Mouse (Mus musculus): Measurements from ENCODE around the gene Nxph4. TPM values are rescaled to one million over a fixed set of nuclear protein-coding genes. Genes with fewer than 3 reads are reported as not detected.
A peak's percentile ranks its signal among the peaks of the same experiment; 100 is the strongest.

The Nxph4 gene
- polyA plus RNA-seq, 1 experiment from 2014 or later: 1.0 TPM

DNA sequence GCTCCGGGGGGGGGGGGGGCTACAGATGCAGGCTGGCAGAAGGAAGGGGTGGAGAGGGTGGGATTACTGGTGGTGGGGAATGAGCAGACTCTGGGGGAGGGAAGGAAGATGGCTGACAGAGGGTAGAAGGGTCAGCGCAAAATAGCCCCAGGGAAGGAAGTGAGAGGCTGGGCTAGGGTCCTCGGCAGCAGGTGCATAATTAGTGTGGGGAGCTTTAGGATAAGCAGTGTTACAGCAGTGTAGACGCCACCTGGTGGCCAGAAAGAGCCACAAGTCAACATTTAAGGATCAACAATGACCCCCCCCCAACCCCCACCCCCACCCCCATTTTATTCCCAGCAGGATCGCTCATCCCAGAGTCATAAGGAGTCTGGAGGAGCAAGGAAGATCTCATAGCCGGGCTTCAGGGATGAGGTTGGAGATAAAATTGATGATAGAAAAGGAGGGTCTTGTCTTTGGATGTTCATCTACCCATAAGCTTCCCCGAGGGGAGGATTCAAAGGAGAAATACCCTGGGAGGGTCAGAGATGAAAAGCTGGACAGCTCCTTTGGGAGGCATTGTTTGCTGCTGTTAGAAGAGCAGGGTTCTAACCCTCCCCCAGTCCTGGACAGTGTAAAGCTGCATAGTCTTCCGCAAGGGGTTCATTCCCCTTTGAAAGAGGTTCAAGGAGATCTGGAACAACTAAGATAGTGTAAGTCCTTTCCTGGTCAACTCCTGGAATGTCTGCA, 2.4 kb upstream of the Nxph4 start:
- no peak overlapping the region for H3K27ac ChIP-seq
- DNase-seq (ENCODE audit: low spot score): peak; percentile 65
- H3K36me3 ChIP-seq: peaks cover 40% of the 10 kb centered on the region
- no peaks in the 10 kb centered on the region for H3K9me3 ChIP-seq (replicated peaks)
- H3K27me3 ChIP-seq (ENCODE audit: low read depth, poor library complexity, severe bottlenecking): peaks cover 54% of the 10 kb centered on the region
- WGBS: 14% methylated on average over 8 of the region's 8 CpGs
- no peak overlapping the region; the same call in 1 of the 2 replicates for H3K4me3 ChIP-seq
- peaks cover 43% of the 10 kb centered on the region for H3K4me1 ChIP-seq

- Histone ChIP-seq H3K4me3 (peak overlapping the region; percentile 59), H3K9me3 (replicated peaks) (no peaks in the 10 kb centered on the region), H3K27ac (0 out of 2 replicates have a peak overlapping the region, but pooled peaks have one; percentile 50), H3K36me3 (peaks cover 22% of the 10 kb centered on the region), H3K27me3 (ENCODE audit: low read depth, poor library complexity, severe bottlenecking) (peaks cover 72% of the 10 kb centered on the region), H3K4me1 (peaks cover 61% of the 10 kb centered on the region)
- DNase-seq (ENCODE audit: low spot score): peak; percentile 56
- WGBS: under 1% methylated on average over 30 of the region's 30 CpGs
Observed at GRCm38 (mm10) chr10:127534929-127535384, 598 bp upstream of the Nxph4 start.

GRCm38 (mm10) chr10:127531548-127531947, 2.8 kb downstream of the Nxph4 start:
- DNase-seq (ENCODE audit: low spot score): no peak
- Histone ChIP-seq H3K9me3 (replicated peaks) (no peaks in the 10 kb centered on the region), H3K4me1 (peaks cover 81% of the 10 kb centered on the region), H3K36me3 (0 out of 2 replicates have a peak, but pooled peaks cover 4% of the 10 kb centered on the region), H3K27ac (no peak overlapping the region), H3K4me3 (peak overlapping the region; percentile 42), H3K27me3 (ENCODE audit: low read depth, poor library complexity, severe bottlenecking) (peaks cover 100% of the 10 kb centered on the region)
- WGBS: 2% methylated on average over 4 of the region's 4 CpGs

DNA sequence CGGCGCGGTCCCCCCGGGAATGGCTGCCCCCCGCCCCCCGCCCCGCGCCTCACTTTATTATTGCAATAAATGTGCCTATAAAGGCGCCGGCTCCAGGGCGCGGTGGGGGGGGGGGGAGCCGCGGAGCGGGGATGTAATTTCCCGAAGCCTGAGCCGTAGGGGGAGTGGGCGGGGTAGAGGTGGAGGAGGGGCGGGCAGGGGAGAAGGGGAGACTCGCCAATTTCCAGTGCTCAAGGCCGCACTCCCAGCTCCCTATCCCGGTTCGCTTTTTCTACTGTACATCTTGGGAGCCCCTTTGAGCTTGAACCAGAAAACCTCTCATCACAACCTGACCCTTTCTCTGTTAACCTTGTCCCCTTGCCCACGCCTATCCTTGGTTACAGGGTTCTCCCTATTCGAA, 3.4 kb downstream of the Nxph4 start:
- WGBS: under 1% methylated on average over 24 of the region's 25 CpGs
- Histone ChIP-seq H3K27me3 (ENCODE audit: low read depth, poor library complexity, severe bottlenecking) (peaks cover 100% of the 10 kb centered on the region), H3K4me3 (peak overlapping the region; percentile 42), H3K36me3 (0 out of 2 replicates have a peak, but pooled peaks cover 4% of the 10 kb centered on the region), H3K9me3 (replicated peaks) (no peaks in the 10 kb centered on the region), H3K27ac (no peak overlapping the region), H3K4me1 (peaks cover 85% of the 10 kb centered on the region)
- DNase-seq (ENCODE audit: low spot score): no peak

DNA sequence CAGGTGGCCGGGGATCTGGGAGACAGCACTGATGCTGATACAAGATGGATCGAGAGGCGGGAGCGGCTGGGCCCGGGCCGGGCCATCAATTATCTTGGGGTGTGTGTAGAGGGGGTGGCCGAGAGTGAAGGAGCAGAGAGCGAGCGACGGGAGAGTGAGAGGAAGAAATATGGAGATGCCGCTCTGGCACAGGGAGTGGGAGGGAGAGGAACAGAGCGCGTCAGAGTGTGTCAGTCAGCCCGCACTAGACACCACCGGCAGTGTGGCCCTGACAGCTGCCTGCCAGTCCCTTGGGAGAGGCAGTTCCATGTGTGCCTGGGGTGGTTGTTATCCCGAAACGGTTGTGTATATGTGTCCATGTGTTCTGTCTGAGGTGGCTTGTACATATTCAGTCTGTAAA, 6.9 kb downstream of the Nxph4 start:
- DNase-seq (ENCODE audit: low spot score): peak; percentile 60
- no peak overlapping the region for H3K27ac ChIP-seq
- no peak overlapping the region for H3K4me3 ChIP-seq
- WGBS: 1% methylated on average over 17 of the region's 17 CpGs
- peaks cover 98% of the 10 kb centered on the region for H3K27me3 ChIP-seq (ENCODE audit: low read depth, poor library complexity, severe bottlenecking)
- H3K9me3 ChIP-seq (replicated peaks): no peaks in the 10 kb centered on the region
- H3K36me3 ChIP-seq: no peaks in the 10 kb centered on the region
- H3K4me1 ChIP-seq: peaks cover 82% of the 10 kb centered on the region

DNA sequence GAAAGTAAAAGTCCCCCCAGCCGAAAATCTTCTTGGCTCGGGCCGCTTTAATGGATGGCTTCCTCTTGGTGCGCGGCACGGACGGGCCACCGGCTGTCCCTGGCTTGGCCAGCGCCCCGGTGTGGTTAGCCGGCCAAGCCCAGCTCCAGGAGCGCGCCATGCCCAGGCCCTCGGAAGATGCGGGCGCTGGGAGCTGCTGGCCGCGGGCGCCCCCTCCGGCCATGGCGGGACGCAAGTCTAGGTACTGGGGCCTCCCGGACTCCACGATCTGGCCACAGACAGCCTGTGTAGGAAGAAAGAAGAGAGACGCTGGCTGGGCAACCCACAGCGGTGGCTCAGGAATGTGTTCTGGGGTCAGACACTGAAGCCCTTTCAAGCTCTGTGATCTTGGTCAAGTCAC, 7.7 kb downstream of the Nxph4 start:
- H3K36me3 ChIP-seq: no peaks in the 10 kb centered on the region
- WGBS: 0% methylated on average over 26 of the region's 26 CpGs
- peaks cover 78% of the 10 kb centered on the region for H3K4me1 ChIP-seq
- peak overlapping the region; percentile 39 for H3K4me3 ChIP-seq
- peak overlapping the region; percentile 32 for H3K27ac ChIP-seq
- peaks cover 90% of the 10 kb centered on the region for H3K27me3 ChIP-seq (ENCODE audit: low read depth, poor library complexity, severe bottlenecking)
- no peaks in the 10 kb centered on the region for H3K9me3 ChIP-seq (replicated peaks)
- peak; percentile 78 for DNase-seq (ENCODE audit: low spot score)

DNA sequence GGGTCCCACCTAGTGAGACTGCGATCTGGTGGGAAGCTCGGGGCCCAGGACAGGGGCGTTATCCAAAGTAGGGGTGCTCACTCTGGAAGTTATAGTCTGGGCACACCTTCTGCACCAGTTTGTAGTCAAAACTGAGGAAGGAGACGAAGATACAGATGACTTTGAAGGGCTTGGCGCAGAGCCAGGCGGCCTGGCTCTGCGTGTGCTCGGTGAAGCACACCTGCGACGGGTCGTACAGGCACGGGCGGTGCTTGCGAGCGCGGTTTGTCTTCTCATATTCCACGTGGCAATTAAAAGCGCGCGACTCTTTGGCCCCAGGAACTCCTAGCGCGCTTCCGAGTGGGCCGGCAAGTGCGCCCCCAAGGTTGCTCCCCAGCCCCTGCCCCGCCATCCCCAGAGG, 8.3 kb downstream of the Nxph4 start:
- no peaks in the 10 kb centered on the region for H3K9me3 ChIP-seq (replicated peaks)
- peaks cover 78% of the 10 kb centered on the region for H3K4me1 ChIP-seq
- H3K27me3 ChIP-seq (ENCODE audit: low read depth, poor library complexity, severe bottlenecking): peaks cover 83% of the 10 kb centered on the region
- DNase-seq (ENCODE audit: low spot score): no peak
- peak overlapping the region; percentile 32 for H3K27ac ChIP-seq
- peak overlapping the region; percentile 39 for H3K4me3 ChIP-seq
- no peaks in the 10 kb centered on the region for H3K36me3 ChIP-seq
- 2% methylated on average over 26 of the region's 26 CpGs for WGBS

DNA sequence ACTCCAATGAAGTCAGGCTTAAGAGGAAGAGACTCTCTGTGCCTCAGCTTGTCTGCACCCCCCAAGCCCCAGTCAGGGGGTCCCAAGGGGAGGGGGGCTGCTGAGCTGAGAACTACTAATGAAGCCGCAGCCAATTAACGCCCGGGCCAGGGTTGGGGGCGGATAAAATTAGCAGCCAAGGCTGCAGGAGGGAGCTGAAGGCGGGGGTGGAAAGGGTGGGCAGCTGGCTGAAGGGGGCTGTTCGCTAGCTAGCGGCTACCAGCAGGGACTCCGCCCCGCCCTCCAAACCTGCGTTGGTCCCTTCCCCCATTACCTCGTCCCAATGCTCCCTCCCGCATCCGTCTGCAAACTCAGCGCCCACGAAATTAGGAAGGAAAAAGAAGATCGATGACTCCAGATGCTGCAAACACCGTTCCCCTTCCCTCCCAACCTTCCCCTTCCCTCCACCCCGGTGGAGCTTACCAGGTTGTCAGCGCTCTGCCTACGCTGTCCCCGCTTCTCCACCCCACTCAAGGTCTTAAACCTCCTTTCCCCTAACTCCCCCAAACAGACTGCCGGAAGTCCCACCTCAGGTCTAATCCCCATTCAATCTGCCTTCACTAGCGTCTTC, 9.6 kb downstream of the Nxph4 start:
- H3K36me3 ChIP-seq: peaks cover 11% of the 10 kb centered on the region
- H3K4me3 ChIP-seq: peak overlapping the region; percentile 40
- H3K9me3 ChIP-seq (replicated peaks): no peaks in the 10 kb centered on the region
- peaks cover 78% of the 10 kb centered on the region for H3K4me1 ChIP-seq
- H3K27me3 ChIP-seq (ENCODE audit: low read depth, poor library complexity, severe bottlenecking): peaks cover 70% of the 10 kb centered on the region
- WGBS: under 1% methylated on average over 23 of the region's 23 CpGs
- no peak for DNase-seq (ENCODE audit: low spot score)
- peak overlapping the region; percentile 27; the same call in 1 of the 2 replicates for H3K27ac ChIP-seq

DNA sequence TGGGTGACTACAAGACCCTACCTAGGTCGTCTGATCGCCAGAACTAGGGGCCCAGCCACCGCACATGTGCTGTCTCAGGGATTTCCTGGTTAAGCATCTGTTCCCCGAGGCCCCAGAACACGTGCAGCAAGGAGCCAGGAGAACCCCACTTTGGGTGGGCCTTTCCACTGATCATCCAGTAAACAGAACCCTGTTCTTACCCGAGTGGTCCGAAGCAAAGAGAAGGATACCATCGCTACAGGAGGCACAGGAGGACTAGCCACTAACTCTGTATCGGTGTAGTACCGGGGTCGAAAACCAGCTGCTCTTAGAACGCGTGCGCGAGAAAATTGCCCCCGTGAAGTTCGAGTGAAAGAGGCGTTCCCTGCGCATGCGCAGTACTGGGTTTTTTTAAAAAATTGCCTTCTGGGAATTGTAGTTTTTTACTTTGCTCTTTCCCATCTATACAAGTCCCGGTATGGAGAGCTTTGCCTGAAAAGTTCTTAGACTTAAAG, 12.2 kb downstream of the Nxph4 start, which contains the start of gene Shmt2:
TSS of gene Shmt2 (minus strand) at position 357 of the 494 bp plus-strand sequence.
- WGBS: under 1% methylated on average over 21 of the region's 21 CpGs
- Histone ChIP-seq H3K9me3 (replicated peaks) (no peaks in the 10 kb centered on the region), H3K4me3 (peak within 1 kb of the TSS; percentile 69), H3K27ac (peak within 1 kb of the TSS; percentile 84), H3K27me3 (ENCODE audit: low read depth, poor library complexity, severe bottlenecking) (peaks cover 67% of the 10 kb centered on the region), H3K36me3 (peaks cover 37% of the 10 kb centered on the region), H3K4me1 (peaks cover 76% of the 10 kb centered on the region)
- DNase-seq (ENCODE audit: low spot score): peak; percentile 93

DNA sequence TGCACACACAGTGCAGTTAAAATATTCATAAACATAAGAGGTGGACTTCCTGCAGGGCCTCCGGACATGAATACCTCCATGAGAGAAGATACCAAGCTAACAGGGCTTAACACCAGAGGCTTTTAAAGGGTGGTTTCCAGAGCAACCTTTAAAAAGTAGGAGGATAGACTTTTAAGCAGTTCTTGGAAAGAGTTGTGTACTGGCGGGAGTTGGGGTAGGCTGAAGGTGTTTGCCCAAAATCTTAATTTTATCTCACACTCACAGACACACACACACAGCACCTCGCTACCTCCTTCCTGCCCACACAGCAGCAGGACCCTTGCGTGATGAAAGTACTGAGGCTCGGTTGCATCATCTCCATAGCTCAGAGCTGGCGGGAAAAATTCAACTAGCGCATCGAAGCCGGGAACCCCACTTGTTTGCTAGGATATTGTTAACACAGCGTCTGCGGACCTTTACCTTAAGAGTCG, 12.7 kb downstream of the Nxph4 start:
- H3K9me3 ChIP-seq (replicated peaks): no peaks in the 10 kb centered on the region
- peak overlapping the region; percentile 69 for H3K4me3 ChIP-seq
- peak overlapping the region; percentile 84 for H3K27ac ChIP-seq
- peaks cover 77% of the 10 kb centered on the region for H3K4me1 ChIP-seq
- H3K36me3 ChIP-seq: peaks cover 41% of the 10 kb centered on the region
- WGBS: 14% methylated on average over 12 of the region's 12 CpGs
- DNase-seq (ENCODE audit: low spot score): no peak
- H3K27me3 ChIP-seq (ENCODE audit: low read depth, poor library complexity, severe bottlenecking): peaks cover 67% of the 10 kb centered on the region

DNA sequence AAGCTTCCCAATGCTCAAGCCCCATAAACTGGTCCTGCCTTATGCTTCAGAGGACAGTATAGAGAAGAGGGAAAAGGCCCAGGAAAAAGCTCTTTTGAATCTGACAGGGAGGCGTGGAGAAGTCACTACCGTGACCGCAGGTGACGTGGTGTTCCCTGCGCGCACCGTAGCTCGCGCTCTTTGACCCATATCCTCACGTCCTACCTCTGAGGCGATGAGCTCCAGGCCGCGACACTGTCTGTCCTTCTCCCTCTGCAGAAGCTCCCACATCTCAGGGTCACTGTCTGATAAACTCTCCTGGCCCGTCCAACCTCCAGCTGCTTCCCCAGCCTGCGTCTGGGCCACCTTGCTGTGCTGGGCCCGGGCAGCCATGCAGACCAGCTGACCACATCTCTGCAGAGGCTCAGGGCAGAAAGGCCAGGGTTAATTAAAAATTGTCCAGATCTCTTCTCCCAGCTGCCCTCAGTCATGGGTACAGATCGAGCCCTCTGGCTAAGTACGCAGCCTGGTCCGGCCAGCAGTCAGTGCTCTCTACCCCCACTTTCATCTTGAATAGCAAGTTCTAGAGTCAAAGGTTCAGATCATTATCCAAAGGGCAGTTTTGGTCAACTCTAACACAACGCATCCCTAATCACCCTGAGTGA, 13.5 kb downstream of the Nxph4 start:
- Histone ChIP-seq H3K36me3 (peaks cover 41% of the 10 kb centered on the region), H3K9me3 (replicated peaks) (no peaks in the 10 kb centered on the region), H3K27me3 (ENCODE audit: low read depth, poor library complexity, severe bottlenecking) (peaks cover 63% of the 10 kb centered on the region), H3K4me1 (peaks cover 77% of the 10 kb centered on the region), H3K4me3 (peak overlapping the region; percentile 69), H3K27ac (peak overlapping the region; percentile 84; the same call in 1 of the 2 replicates)
- no peak for DNase-seq (ENCODE audit: low spot score)
- WGBS: 85% methylated on average over 20 of the region's 20 CpGs

DNA sequence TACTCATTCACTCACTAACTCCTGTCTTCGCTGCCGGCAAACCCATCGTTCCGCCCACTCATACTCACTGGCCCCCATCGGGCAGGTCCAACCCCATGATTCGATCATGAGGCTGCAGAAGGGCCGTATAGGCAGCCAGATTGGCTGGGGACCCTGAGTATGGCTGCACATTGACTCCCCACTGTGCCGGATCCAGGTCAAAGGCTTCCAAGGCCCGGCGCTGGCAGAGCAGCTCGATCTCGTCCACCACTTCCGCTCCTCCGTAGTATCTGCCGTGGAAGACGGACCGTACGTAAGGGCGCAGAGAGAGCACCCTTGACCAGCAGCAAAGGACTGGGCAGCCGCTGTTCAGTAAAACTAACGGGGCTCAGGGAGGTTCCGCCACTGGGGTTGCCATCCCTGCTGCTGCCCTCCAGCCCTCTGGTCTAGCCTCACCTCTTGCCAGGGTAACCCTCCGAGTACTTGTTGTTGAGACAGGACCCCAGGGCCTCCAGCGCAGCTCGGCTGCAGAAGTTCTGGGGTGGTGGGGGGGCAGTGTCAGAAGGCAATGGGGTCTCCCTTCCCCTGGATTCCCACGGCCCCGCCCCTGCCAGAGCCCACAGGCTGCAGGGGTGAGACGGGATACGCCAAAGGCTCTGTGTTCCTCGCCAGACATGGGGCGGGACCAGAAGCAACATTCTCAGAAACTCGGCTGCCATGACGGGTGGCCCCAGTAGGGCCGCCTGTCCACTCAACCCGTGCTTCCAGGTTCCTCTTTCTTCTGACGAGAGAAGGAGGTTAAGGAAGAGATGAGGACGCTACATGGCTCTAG, 14.3 kb downstream of the Nxph4 start:
- Histone ChIP-seq H3K36me3 (peaks cover 41% of the 10 kb centered on the region), H3K4me1 (peaks cover 77% of the 10 kb centered on the region), H3K27me3 (ENCODE audit: low read depth, poor library complexity, severe bottlenecking) (peaks cover 63% of the 10 kb centered on the region), H3K4me3 (peak overlapping the region; percentile 69; the same call in 1 of the 2 replicates), H3K27ac (peak overlapping the region; percentile 12; the same call in 1 of the 2 replicates), H3K9me3 (replicated peaks) (no peaks in the 10 kb centered on the region)
- WGBS: 94% methylated on average over 37 of the region's 37 CpGs
- DNase-seq (ENCODE audit: low spot score): no peak
